In genomic region chr12:102555850-102556249, GRCm38 (mm10) we compare ENCODE assay signal across 15 mouse cellular contexts. TPM values are rescaled to one million over a fixed set of nuclear protein-coding genes. Genes with fewer than 3 reads are reported as not detected.
A peak's percentile ranks its signal among the peaks of the same experiment; 100 is the strongest.
DNase-seq lines count a peak whose midpoint lies in the region; ATAC-seq lines count a peak whose summit lies in the region.
"Had no signal": no experiment of that assay in that cellular context is flagged by ENCODE, and none has a peak within 500 bp of the region (broad histone marks: within the 10 kb centered on the region; RNA-seq: fewer than 3 reads in every experiment).

No protein-coding gene starts in this region.

- no peaks in the 10 kb centered on the region for H3K9me3 ChIP-seq in midbrain, embryonic 10.5 days (replicated peaks)
- no peaks in the 10 kb centered on the region for H3K9me3 ChIP-seq in midbrain, embryonic 11.5 days (ENCODE audit: control insufficient read depth, low read length)
- H3K9me3 ChIP-seq in hindbrain, embryonic 12.5 days (replicated peaks), result no peaks in the 10 kb centered on the region
- H3K9me3 ChIP-seq in neural tube, embryonic 13.5 days, result no peaks in the 10 kb centered on the region
- H3K9me3 ChIP-seq: embryonic facial prominence, embryonic 15.5 days; heart, embryonic 15.5 days; limb, embryonic 12.5 days had no signal

- no peak overlapping the region; the same call in 1 of the 2 replicates for H3K4me2 ChIP-seq in midbrain, embryonic 11.5 days
- peak overlapping the region; percentile 69 for H3K4me2 ChIP-seq in hindbrain, embryonic 12.5 days (replicated peaks)
- peak overlapping the region; percentile 79 for H3K4me2 ChIP-seq in neural tube, embryonic 13.5 days
- H3K4me2 ChIP-seq: heart, embryonic 15.5 days; limb, embryonic 12.5 days had no signal

- peaks cover 30% of the 10 kb centered on the region for H3K4me1 ChIP-seq in midbrain, embryonic 10.5 days
- no peaks in the 10 kb centered on the region for H3K4me1 ChIP-seq in midbrain, embryonic 11.5 days (ENCODE audit: control insufficient read depth, insufficient read depth, low read length)
- H3K4me1 ChIP-seq in hindbrain, embryonic 12.5 days, result peaks cover 28% of the 10 kb centered on the region
- peaks cover 34% of the 10 kb centered on the region for H3K4me1 ChIP-seq in neural tube, embryonic 13.5 days (replicated peaks)

- no peak for ATAC-seq in midbrain, embryonic 11.5 days (ENCODE audit: low FRiP score)
- ATAC-seq in hindbrain, embryonic 12.5 days (ENCODE audit: low FRiP score), result no peak
- no peak; the same call in 1 of the 2 replicates for ATAC-seq in neural tube, embryonic 13.5 days (ENCODE audit: low read depth)
- ATAC-seq in erythroblast, adult 5-6 weeks (replicated peaks; ENCODE audit: low FRiP score, poor library complexity, severe bottlenecking), result no peak

- no peak overlapping the region for H3K9ac ChIP-seq in midbrain, embryonic 11.5 days (ENCODE audit: low read length)
- peak overlapping the region; percentile 70; the same call in 1 of the 2 replicates for H3K9ac ChIP-seq in hindbrain, embryonic 12.5 days
- peak overlapping the region; percentile 85 for H3K9ac ChIP-seq in neural tube, embryonic 13.5 days
- H3K9ac ChIP-seq: embryonic facial prominence, embryonic 15.5 days; heart, embryonic 15.5 days; limb, embryonic 12.5 days had no signal

- H3K27me3 ChIP-seq in midbrain, embryonic 10.5 days (ENCODE audit: low read depth, poor library complexity, severe bottlenecking), result peaks cover 16% of the 10 kb centered on the region
- H3K27me3 ChIP-seq in midbrain, embryonic 11.5 days (ENCODE audit: control insufficient read depth, insufficient read depth, low read length), result peaks cover 4% of the 10 kb centered on the region
- peaks cover 18% of the 10 kb centered on the region for H3K27me3 ChIP-seq in hindbrain, embryonic 12.5 days
- H3K27me3 ChIP-seq in neural tube, embryonic 13.5 days, result peaks cover 15% of the 10 kb centered on the region

- no peaks in the 10 kb centered on the region for H3K36me3 ChIP-seq in midbrain, embryonic 10.5 days
- no peaks in the 10 kb centered on the region for H3K36me3 ChIP-seq in midbrain, embryonic 11.5 days (ENCODE audit: control insufficient read depth, insufficient read depth, low read length)
- H3K36me3 ChIP-seq in hindbrain, embryonic 12.5 days, result 0 out of 2 replicates have a peak, but pooled peaks cover 3% of the 10 kb centered on the region
- H3K36me3 ChIP-seq in neural tube, embryonic 13.5 days, result peaks cover 15% of the 10 kb centered on the region
- H3K36me3 ChIP-seq: embryonic facial prominence, embryonic 15.5 days; heart, embryonic 15.5 days; limb, embryonic 12.5 days had no signal

- DNase-seq in midbrain, embryonic 10.5 days (ENCODE audit: low spot score), result no peak
- DNase-seq in midbrain, embryonic 11.5 days (ENCODE audit: low spot score, missing footprints), result no peak
- peak; percentile 58 to 62 for DNase-seq in cerebellum, postnatal 25 days
- DNase-seq in kidney, postnatal 4 days, result no peak
- no peak for DNase-seq in T-cell, adult 2 months (ENCODE audit: low spot score)
- DNase-seq: gastrocnemius, adult 2 months; lung, adult 18-20 months; right cerebral cortex, adult 18-20 months had no signal

- peak overlapping the region; percentile 65 for H3K4me3 ChIP-seq in midbrain, embryonic 10.5 days
- no peak overlapping the region for H3K4me3 ChIP-seq in midbrain, embryonic 11.5 days (ENCODE audit: low read depth, low read length)
- peak overlapping the region; percentile 60 for H3K4me3 ChIP-seq in hindbrain, embryonic 12.5 days
- peak overlapping the region; percentile 79 for H3K4me3 ChIP-seq in neural tube, embryonic 13.5 days
- H3K4me3 ChIP-seq: embryonic facial prominence, embryonic 15.5 days; gastrocnemius, adult 2 months; heart, embryonic 15.5 days; limb, embryonic 12.5 days had no signal

- no peak overlapping the region for H3K27ac ChIP-seq in midbrain, embryonic 10.5 days (replicated peaks)
- H3K27ac ChIP-seq in midbrain, embryonic 11.5 days (ENCODE audit: low read depth, low read length), result no peak overlapping the region
- H3K27ac ChIP-seq in hindbrain, embryonic 12.5 days, result no peak overlapping the region
- H3K27ac ChIP-seq in neural tube, embryonic 13.5 days (replicated peaks), result peak overlapping the region; percentile 89
- H3K27ac ChIP-seq: embryonic facial prominence, embryonic 15.5 days; gastrocnemius, adult 2 months; heart, embryonic 15.5 days; limb, embryonic 12.5 days had no signal

- WGBS in midbrain, embryonic 10.5 days, result 85% methylated on average over 3 of the region's 3 CpGs
- WGBS in midbrain, embryonic 11.5 days, result 80% methylated on average over 3 of the region's 3 CpGs
- 57% methylated on average over 3 of the region's 3 CpGs for WGBS in hindbrain, embryonic 12.5 days
- WGBS in neural tube, embryonic 13.5 days, result 44% methylated on average over 3 of the region's 3 CpGs

RNA-seq across cellular contexts. Expression of gene Chga, which starts 1.1 kb away (rescaled TPM):
- 14.5 and 23.7 TPM in 2 replicates for polyA plus RNA-seq in midbrain, embryonic 10.5 days (2016; fragmentation: Nextera tagmentation; extraction: Ambion mirVana)
- polyA plus RNA-seq in midbrain, embryonic 11.5 days (2014; fragmentation: Nextera tagmentation; extraction: Ambion mirVana), result 23.5 and 24.0 TPM in 2 replicates
- polyA plus RNA-seq in hindbrain, embryonic 12.5 days (2016; fragmentation: Nextera tagmentation; extraction: Ambion mirVana), result 47.1 and 53.1 TPM in 2 replicates
- 113 and 129 TPM in 2 replicates for polyA plus RNA-seq in neural tube, embryonic 13.5 days (2015; fragmentation: Nextera tagmentation; extraction: Ambion mirVana)
- not detected in 2 replicates for total RNA-seq in erythroblast, adult 5-6 weeks (2015; ENCODE audit: low replicate concordance)
- total RNA-seq in erythroblast, adult 5-6 weeks (2017; ENCODE audit: low replicate concordance), result not detected in 2 replicates
- total RNA-seq: CH12.LX; gastrocnemius, adult 2 months had no signal

Comparison
In these comparisons a context has a peak if more than half of its experiments do, and no peak if none do; other contexts are left out.
1. DNase-seq: peak in cerebellum, postnatal 25 days (2 of 2); none in midbrain, embryonic 10.5 days (single experiment), midbrain, embryonic 11.5 days (single experiment), kidney, postnatal 4 days (0 of 2) and T-cell, adult 2 months (single experiment).